Mouse (Mus musculus) CH12.LX (cell line): ENCODE measurements around the gene Arsk. TPM values are rescaled to one million over a fixed set of nuclear protein-coding genes. Genes with fewer than 3 reads are reported as not detected.

Source experiments
- DNase-seq: peaks from one replicate; pipeline ENCODE4 v3.0.0-alpha.2; 2013; ENCODE audit errors: extremely low read depth
- H3K27ac ChIP-seq: 2 replicates; pipeline ENCODE4 v1.5.1; 2012; ENCODE audit warnings: low read depth, mild to moderate bottlenecking, control low read depth, moderate library complexity; ENCODE audit not compliant: insufficient read depth
- H3K27me3 ChIP-seq: replicated peaks from 2 replicates; pipeline ENCODE3; 2012; ENCODE audit warnings: inconsistent platforms
- H3K36me3 ChIP-seq, 2 experiments: replicated peaks in 1 of 2; 2 replicates each; pipeline versions ENCODE3 to v1.6.1; 2012; ENCODE audit warnings: inconsistent platforms in 1 of 2, low read length in 1 of 2, mild to moderate bottlenecking in 1 of 2, mixed read lengths in 1 of 2, moderate library complexity in 1 of 2; ENCODE audit not compliant: control insufficient read depth in 1 of 2, insufficient read depth in 1 of 2
- H3K4me1 ChIP-seq, 2 experiments: 2 replicates each; pipeline ENCODE4 v1.6.1; 2012; ENCODE audit warnings: inconsistent platforms in 1 of 2, moderate library complexity in 1 of 2; ENCODE audit not compliant: insufficient read depth in 2 of 2, control insufficient read depth in 1 of 2
- H3K4me2 ChIP-seq: 2 replicates; pipeline ENCODE4 v1.6.1; 2012; ENCODE audit warnings: low read depth, mild to moderate bottlenecking, control low read depth; ENCODE audit not compliant: poor library complexity, insufficient read depth, severe bottlenecking
- H3K4me3 ChIP-seq, 3 experiments: fragments of 150-350 bp in 1 of 3; sonication (generic) in 1 of 3; replicated peaks in 1 of 3; 2 replicates each; pipeline versions ENCODE3 to v1.5.1; 2011 to 2012; ENCODE audit warnings: low read depth in 2 of 3, low read length in 2 of 3, mild to moderate bottlenecking in 2 of 3, moderate library complexity in 2 of 3, control low read depth in 1 of 3, improper control_type of control experiment in 1 of 3, inconsistent platforms in 1 of 3, mixed read lengths in 1 of 3; ENCODE audit not compliant: poor library complexity in 1 of 3
- H3K79me2 ChIP-seq: replicated peaks from 2 replicates; pipeline ENCODE4 v1.6.1; 2012; ENCODE audit warnings: mild to moderate bottlenecking, moderate library complexity; ENCODE audit not compliant: control insufficient read depth, poor library complexity, insufficient read depth, severe bottlenecking; ENCODE audit errors: extremely low read depth
- H3K9ac ChIP-seq: 2 replicates; pipeline ENCODE4 v1.6.1; 2012; ENCODE audit warnings: low read depth, mild to moderate bottlenecking, control low read depth, moderate library complexity; ENCODE audit not compliant: insufficient read depth
- H3K9me3 ChIP-seq: replicated peaks from 2 replicates; pipeline ENCODE3; 2012; ENCODE audit warnings: low read length, inconsistent platforms, mixed read lengths
- BHLHE40 ChIP-seq: IDR thresholded peaks from 2 replicates; pipeline ENCODE4 v1.6.1; 2011; ENCODE audit warnings: mild to moderate bottlenecking, low read depth, low read length, improper control_type of control experiment
- E2F4 ChIP-seq: IDR thresholded peaks from 2 replicates; pipeline ENCODE4 v1.6.1; 2011; ENCODE audit warnings: low read depth, low read length, improper control_type of control experiment; ENCODE audit not compliant: insufficient replicate concordance
- ELF1 ChIP-seq: IDR thresholded peaks from 2 replicates; pipeline ENCODE4 v1.6.1; 2014; ENCODE audit warnings: low read depth, mild to moderate bottlenecking, inconsistent platforms, low read length, improper control_type of control experiment
- ETS1 ChIP-seq: conservative IDR thresholded peaks from 2 replicates; pipeline ENCODE4 v1.6.1; 2012; ENCODE audit warnings: low read depth, mild to moderate bottlenecking, inconsistent platforms, low read length, improper control_type of control experiment, moderate library complexity
- GABPA ChIP-seq: IDR thresholded peaks from 2 replicates; pipeline ENCODE4 v1.6.1; 2012; ENCODE audit warnings: low read depth, low read length, improper control_type of control experiment, inconsistent platforms; ENCODE audit not compliant: insufficient replicate concordance
- HCFC1 ChIP-seq: IDR thresholded peaks from 2 replicates; pipeline ENCODE4 v1.6.1; 2012; ENCODE audit warnings: low read depth, mild to moderate bottlenecking, inconsistent platforms, low read length, improper control_type of control experiment
- JUN ChIP-seq: IDR thresholded peaks from 2 replicates; pipeline ENCODE4 v1.6.1; 2011; ENCODE audit warnings: low read depth, mild to moderate bottlenecking, low read length, improper control_type of control experiment, moderate library complexity; ENCODE audit not compliant: insufficient read depth
- JUND ChIP-seq: conservative IDR thresholded peaks from 2 replicates; pipeline ENCODE4 v1.6.1; 2011; ENCODE audit warnings: low read depth, low read length, improper control_type of control experiment
- KAT2A ChIP-seq: IDR thresholded peaks from 2 replicates; pipeline ENCODE4 v1.6.1; 2012; ENCODE audit warnings: low read length, improper control_type of control experiment, inconsistent platforms; ENCODE audit not compliant: insufficient replicate concordance
- MAFK ChIP-seq: IDR thresholded peaks from 2 replicates; pipeline ENCODE4 v1.6.1; 2011; ENCODE audit warnings: low read length, improper control_type of control experiment; ENCODE audit not compliant: insufficient replicate concordance
- MAX ChIP-seq: IDR thresholded peaks from 2 replicates; pipeline ENCODE4 v1.6.1; 2011; ENCODE audit warnings: low read length, improper control_type of control experiment
- MEF2A ChIP-seq: IDR thresholded peaks from 2 replicates; pipeline ENCODE4 v1.6.1; 2014; ENCODE audit warnings: low read depth, mild to moderate bottlenecking, inconsistent platforms, low read length, improper control_type of control experiment, borderline replicate concordance
- MXI1 ChIP-seq: IDR thresholded peaks from 2 replicates; pipeline ENCODE4 v1.6.1; 2011; ENCODE audit warnings: mild to moderate bottlenecking, low read depth, low read length, improper control_type of control experiment
- MYC ChIP-seq: IDR thresholded peaks from 2 replicates; pipeline ENCODE4 v1.6.1; 2011; ENCODE audit warnings: low read depth, mild to moderate bottlenecking, improper control_type of control experiment, low read length
- POLR2A ChIP-seq: IDR thresholded peaks from 2 replicates; pipeline ENCODE4 v1.6.1; 2011; ENCODE audit warnings: low read depth, mild to moderate bottlenecking, improper control_type of control experiment, low read length
- POLR2AphosphoS2 ChIP-seq: IDR thresholded peaks from 2 replicates; pipeline ENCODE4 v1.6.1; 2011; ENCODE audit warnings: low read depth, low read length, improper control_type of control experiment
- RAD21 ChIP-seq: IDR thresholded peaks from 2 replicates; pipeline ENCODE4 v1.6.1; 2011; ENCODE audit warnings: low read depth, mild to moderate bottlenecking, low read length, improper control_type of control experiment, moderate library complexity
- SIN3A ChIP-seq: IDR thresholded peaks from 2 replicates; pipeline ENCODE4 v1.6.1; 2012; ENCODE audit warnings: low read length, improper control_type of control experiment, inconsistent platforms
- SMC3 ChIP-seq: IDR thresholded peaks from 2 replicates; pipeline ENCODE4 v1.6.1; 2011; ENCODE audit warnings: low read depth, low read length, improper control_type of control experiment
- UBTF ChIP-seq: IDR thresholded peaks from 2 replicates; pipeline ENCODE4 v1.6.1; 2012; ENCODE audit warnings: low read depth, mild to moderate bottlenecking, inconsistent platforms, low read length, improper control_type of control experiment, moderate library complexity
- USF2 ChIP-seq: conservative IDR thresholded peaks from 2 replicates; pipeline ENCODE4 v1.6.1; 2011; ENCODE audit warnings: low read depth, low read length, improper control_type of control experiment
- ZC3H11A ChIP-seq: IDR thresholded peaks from 2 replicates; pipeline ENCODE4 v1.6.1; 2012; ENCODE audit warnings: low read depth, mild to moderate bottlenecking, inconsistent platforms, low read length, improper control_type of control experiment
- ZKSCAN1 ChIP-seq: IDR thresholded peaks from 2 replicates; pipeline ENCODE4 v1.6.1; 2012; ENCODE audit warnings: low read depth, inconsistent platforms, low read length, improper control_type of control experiment, borderline replicate concordance
- ZMIZ1 ChIP-seq: IDR thresholded peaks from 2 replicates; pipeline ENCODE4 v1.6.1; 2012; ENCODE audit warnings: low read depth, mild to moderate bottlenecking, inconsistent platforms, low read length, improper control_type of control experiment
- ZNF384 ChIP-seq: IDR thresholded peaks from 2 replicates; pipeline ENCODE4 v1.6.1; 2012; ENCODE audit warnings: low read depth, low read length, improper control_type of control experiment, inconsistent platforms
- dilution Hi-C: fragments of 300-500 bp; cut with MboI; formaldehyde crosslinking; loops from 2 replicates; pipeline ENCODE4 v1.14.3; 2020; ENCODE audit warnings: low sequenced_read_pairs; ENCODE audit not compliant: extremely low pct_unique_long_range_greater_than_20kb, extremely low pct_ligation_motif_present
- in situ Hi-C: fragments of 300-500 bp; cut with MboI; formaldehyde crosslinking; loops from 3 replicates; pipeline ENCODE4 v1.14.3; 2019; ENCODE audit warnings: low sequenced_read_pairs, low pct_ligation_motif_present, low pct_unique_long_range_greater_than_20kb, mixed read lengths
- polyA plus RNA-seq: library from polyadenylated mRNA; unstranded; fragments of >175 nt; gene quantifications from 2 replicates; pipeline ENCODE4 v1.2.1, GENCODE M21; 2012; ENCODE audit warnings: low read depth; ENCODE audit not compliant: insufficient read length
- total RNA-seq, 2 experiments: library from RNA; depleted of rRNA; stranded (reverse); fragments of 300-350 nt in 1 of 2; fragments of >200 nt in 1 of 2; gene quantifications; 2 replicates each; pipeline ENCODE4 v1.2.3; 2012 to 2014

Arsk gene
- total and polyA plus RNA-seq, 3 experiments: 4.0 to 7.6 (median 4.2) TPM

GRCm38 (mm10) chr13:76109069-76109824, 10.8 kb upstream of the Arsk start:
- no peak overlapping the region for H3K4me2 ChIP-seq
- H3K27ac ChIP-seq: no peak overlapping the region
- dilution Hi-C loops (no loop called here), in situ Hi-C loops (no loop called here)
- no peaks in the 10 kb centered on the region for H3K9me3 ChIP-seq
- TF ChIP-seq RAD21 (no peak), ELF1 (no peak), POLR2AphosphoS2 (no peak), ZMIZ1 (no peak), E2F4 (no peak), JUN (no peak), KAT2A (no peak), USF2 (no peak), ZKSCAN1 (no peak), POLR2A (no peak), ETS1 (no peak), HCFC1 (no peak), MXI1 (no peak), MAFK (no peak), GABPA (no peak), SIN3A (no peak), BHLHE40 (no peak), MYC (no peak), MAX (no peak), MEF2A (no peak)
- peaks cover 22 to 80% of the 10 kb centered on the region in 2 experiments for H3K36me3 ChIP-seq
- no peaks in the 10 kb centered on the region for H3K79me2 ChIP-seq
- no peak overlapping the region for H3K9ac ChIP-seq
- H3K4me3 ChIP-seq: no peak overlapping the region
- H3K27me3 ChIP-seq: no peaks in the 10 kb centered on the region
- DNase-seq: no peak
- H3K4me1 ChIP-seq: no peaks in the 10 kb centered on the region

- H3K9ac ChIP-seq: no peak overlapping the region
- H3K4me3 ChIP-seq: no peak overlapping the region
- no peak overlapping the region for H3K4me2 ChIP-seq
- in situ Hi-C loops: no loop called here
- dilution Hi-C loops: no loop called here
- H3K79me2 ChIP-seq: peaks cover 13% of the 10 kb centered on the region
- no peaks in the 10 kb centered on the region for H3K27me3 ChIP-seq
- DNase-seq: no peak
- H3K27ac ChIP-seq: no peak overlapping the region
- H3K9me3 ChIP-seq: no peaks in the 10 kb centered on the region
- TF ChIP-seq UBTF: no peak
- TF ChIP-seq GABPA: no peak
- no peak for TF ChIP-seq ZNF384
- no peak for TF ChIP-seq MYC
- no peak for TF ChIP-seq JUND
- no peak for TF ChIP-seq MAX
- TF ChIP-seq SMC3: no peak
- no peak for TF ChIP-seq ZC3H11A
- TF ChIP-seq POLR2A: no peak
- H3K4me1 ChIP-seq: peaks cover 0 to 18% of the 10 kb centered on the region in 2 experiments; a peak in 2 of 4 replicates
- peaks cover 7 to 50% of the 10 kb centered on the region in 2 experiments for H3K36me3 ChIP-seq
Observed at GRCm38 (mm10) chr13:76101989-76102388, 3.5 kb upstream of the Arsk start.
